Mouse (Mus musculus): ENCODE results near the gene Camta1.

Gene Camta1

GRCm38 (mm10) chr4:151213475-151213874 is 648.2 kb downstream of the Camta1 start:
- DNase-seq (ENCODE audit: low spot score in 2 of 2): no peak

GRCm38 (mm10) chr4:151211992-151212391 is 649.7 kb downstream of the Camta1 start:
- DNase-seq (ENCODE audit: low spot score in 2 of 2): no peak

GRCm38 (mm10) chr4:151207566-151207965 is 654.1 kb downstream of the Camta1 start:
- DNase-seq (ENCODE audit: low spot score in 2 of 2): no peak

- DNase-seq (ENCODE audit: low spot score in 2 of 2): no peak
Observed at GRCm38 (mm10) chr4:151202891-151203290, 658.8 kb downstream of the Camta1 start.

DNA sequence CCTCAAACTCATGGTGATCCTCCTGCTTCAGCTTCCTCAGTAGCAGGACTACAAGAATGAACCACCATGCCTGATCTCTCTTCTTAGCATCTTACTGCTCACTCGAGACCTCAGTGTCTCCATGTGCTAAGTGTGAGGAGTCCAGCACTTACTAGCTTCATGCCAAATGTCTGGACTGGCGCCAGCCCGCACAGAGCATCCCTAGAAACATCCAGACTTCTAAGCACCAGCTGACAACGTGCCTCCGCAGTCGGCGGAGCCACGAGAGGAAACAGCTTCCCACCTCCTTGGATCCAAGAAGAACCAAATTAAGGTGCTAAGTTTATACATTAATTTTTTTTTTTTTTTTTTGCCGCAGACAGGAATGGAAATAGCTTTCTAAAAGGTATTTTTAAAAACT is 661.4 kb downstream of the Camta1 start:
- peak; percentile 61 to 70 for DNase-seq (ENCODE audit: low spot score in 2 of 2)

- DNase-seq (ENCODE audit: low spot score in 2 of 2): no peak
Observed at GRCm38 (mm10) chr4:151195126-151195525, 666.5 kb downstream of the Camta1 start.

GRCm38 (mm10) chr4:151194715-151195097 is 667.0 kb downstream of the Camta1 start:
- DNase-seq (ENCODE audit: low spot score in 2 of 2): no peak

GRCm38 (mm10) chr4:151194030-151194714 is 667.5 kb downstream of the Camta1 start:
- no peak for DNase-seq (ENCODE audit: low spot score in 2 of 2)

DNA sequence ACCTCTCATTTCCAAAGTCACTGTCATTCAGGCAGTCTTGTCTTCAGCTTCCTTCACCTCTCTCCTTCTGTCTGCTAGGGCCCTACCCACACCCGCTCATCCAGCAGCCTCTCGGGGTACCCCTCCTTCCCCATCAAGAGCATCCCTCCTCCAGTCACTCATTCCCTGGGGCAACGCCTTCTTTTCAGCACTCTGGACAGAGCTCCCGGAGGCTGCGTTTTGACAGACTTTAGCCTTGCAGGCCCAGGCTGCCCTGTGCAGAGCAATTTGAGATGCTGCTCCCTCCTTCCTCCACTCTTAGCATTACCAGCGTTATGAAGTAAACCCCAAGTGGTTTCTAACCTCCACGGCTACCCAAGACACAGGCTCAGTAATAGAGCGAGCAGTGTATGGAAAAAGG is 675.2 kb downstream of the Camta1 start:
- DNase-seq (ENCODE audit: low spot score in 2 of 2): no peak

- no peak for DNase-seq (ENCODE audit: low spot score in 2 of 2)
Observed at GRCm38 (mm10) chr4:151185750-151186149, 675.9 kb downstream of the Camta1 start.

DNA sequence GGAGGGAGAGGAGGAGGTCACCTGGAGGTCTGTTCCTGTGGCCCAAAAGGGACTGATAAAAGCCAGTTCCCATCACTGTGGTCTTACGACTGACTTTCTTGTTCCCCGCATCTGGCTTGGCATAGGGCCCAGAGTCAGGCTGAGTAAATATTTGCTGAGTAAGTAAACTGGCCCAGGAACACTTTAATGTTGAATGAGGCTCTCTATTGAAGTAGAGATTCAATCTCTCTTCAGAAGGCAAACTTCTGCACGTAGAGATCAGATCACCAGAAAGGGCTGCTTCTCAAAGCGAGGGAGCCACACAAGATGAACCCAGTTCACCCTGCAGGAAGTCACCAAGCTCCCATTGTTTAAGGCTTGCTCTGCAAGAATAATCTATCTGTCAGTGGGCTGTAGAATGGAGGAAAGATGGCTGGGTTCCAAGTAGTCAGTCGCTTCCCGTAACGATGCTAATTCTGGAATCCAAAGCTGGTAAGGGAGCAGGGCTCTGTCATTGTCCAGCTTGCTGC is 681.2 kb downstream of the Camta1 start:
- no peak for DNase-seq (ENCODE audit: low spot score in 2 of 2)

DNA sequence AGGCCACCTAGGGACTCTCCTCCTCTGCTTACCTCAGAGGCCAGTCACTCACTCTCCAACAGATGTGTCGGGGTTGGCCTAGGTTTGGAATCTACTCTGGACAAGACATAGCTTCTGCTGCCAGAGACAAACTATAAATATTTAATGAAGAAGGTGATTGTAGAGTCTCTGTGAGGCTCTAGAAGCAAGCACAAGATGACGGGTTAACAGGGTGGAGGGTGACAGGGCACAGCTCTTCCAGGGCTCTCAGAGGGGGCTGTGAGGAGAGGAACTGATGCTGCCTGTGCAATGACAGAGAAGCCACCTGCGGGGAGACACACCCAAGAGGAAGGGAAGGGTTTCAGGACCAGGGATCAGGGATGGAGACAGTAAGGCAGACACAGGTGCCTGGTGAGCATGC is 682.0 kb downstream of the Camta1 start:
- DNase-seq (ENCODE audit: low spot score in 2 of 2): no peak

GRCm38 (mm10) chr4:151178970-151179378 is 682.7 kb downstream of the Camta1 start:
- peak; percentile 70 to 74 for DNase-seq (ENCODE audit: low spot score in 2 of 2)

GRCm38 (mm10) chr4:151172526-151172925 is 689.1 kb downstream of the Camta1 start:
- no peak for DNase-seq (ENCODE audit: low spot score in 2 of 2)

DNA sequence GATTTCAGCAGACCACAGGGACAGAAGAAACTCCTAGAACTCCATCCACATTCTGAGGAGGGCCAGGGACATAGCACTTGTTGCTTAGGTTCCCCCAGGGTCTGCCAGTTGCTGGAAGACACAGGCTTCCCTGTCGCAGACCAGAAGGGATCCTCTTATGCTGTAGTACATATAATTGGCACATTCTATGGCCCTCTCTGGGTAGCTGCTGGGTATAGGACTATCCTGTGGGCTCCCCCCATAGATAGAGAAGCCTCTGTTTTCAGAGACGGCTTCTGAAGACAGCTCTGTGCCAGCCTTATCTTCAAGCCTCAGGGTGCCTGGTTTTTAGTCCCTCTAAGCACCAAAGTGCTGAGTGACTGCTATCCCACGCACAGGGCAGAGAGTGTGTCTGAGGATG is 690.6 kb downstream of the Camta1 start:
- no peak for DNase-seq (ENCODE audit: low spot score in 2 of 2)

- no peak for DNase-seq (ENCODE audit: low spot score in 2 of 2)
Observed at GRCm38 (mm10) chr4:151170658-151171057, 691.0 kb downstream of the Camta1 start.

- no peak for DNase-seq (ENCODE audit: low spot score in 2 of 2)
Observed at GRCm38 (mm10) chr4:151166969-151167368, 694.7 kb downstream of the Camta1 start.

GRCm38 (mm10) chr4:151165539-151165938 is 696.1 kb downstream of the Camta1 start:
- peak; percentile 77 to 83 for DNase-seq (ENCODE audit: low spot score in 2 of 2)

DNA sequence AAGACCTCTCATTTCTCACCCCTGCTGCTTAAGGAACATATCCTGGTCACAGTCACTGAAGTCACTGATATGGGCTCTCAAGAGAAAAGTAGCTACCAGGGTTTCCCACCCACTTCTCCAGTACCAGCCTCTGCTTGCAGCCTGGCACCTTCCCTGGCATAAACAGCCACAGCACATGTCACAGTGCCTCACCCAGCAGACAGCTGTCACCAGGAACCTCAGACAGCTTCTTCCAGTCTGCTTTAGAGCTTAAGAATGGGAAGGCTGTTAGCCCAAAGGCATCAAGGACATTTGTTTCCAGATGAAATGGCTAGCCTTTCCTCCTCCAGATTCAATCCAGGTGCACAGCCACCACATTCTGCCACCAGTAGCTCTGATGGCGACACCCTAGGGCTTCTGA is 697.4 kb downstream of the Camta1 start:
- DNase-seq (ENCODE audit: low spot score in 2 of 2): no peak

- no peak for DNase-seq (ENCODE audit: low spot score in 2 of 2)
Observed at GRCm38 (mm10) chr4:151161869-151162268, 699.8 kb downstream of the Camta1 start.

- DNase-seq (ENCODE audit: low spot score in 2 of 2): no peak
Observed at GRCm38 (mm10) chr4:151160932-151161331, 700.7 kb downstream of the Camta1 start.

DNA sequence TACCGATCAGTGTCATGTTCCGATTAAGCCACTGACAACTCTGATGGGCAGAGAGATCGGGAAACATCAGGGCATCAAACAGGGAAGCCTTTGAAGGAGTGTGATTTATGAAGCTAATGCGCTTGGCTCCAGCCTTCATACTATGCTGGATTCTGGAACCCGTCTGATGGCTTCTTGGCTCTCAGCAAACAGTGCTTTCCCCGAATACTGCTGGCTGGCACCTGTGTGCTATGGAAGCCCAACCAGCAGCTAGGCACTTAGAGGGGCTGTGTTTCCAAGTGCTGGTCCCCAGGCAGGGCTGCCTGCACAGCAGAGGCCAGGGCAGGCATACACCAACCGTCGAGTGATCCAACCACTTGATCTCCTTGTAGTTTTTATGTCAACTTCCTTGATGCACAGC is 701.2 kb downstream of the Camta1 start:
- DNase-seq (ENCODE audit: low spot score in 2 of 2): no peak

- DNase-seq (ENCODE audit: low spot score in 2 of 2): no peak
Observed at GRCm38 (mm10) chr4:151158250-151158649, 703.4 kb downstream of the Camta1 start.

GRCm38 (mm10) chr4:151156904-151157303 is 704.8 kb downstream of the Camta1 start:
- DNase-seq (ENCODE audit: low spot score in 2 of 2): peak; percentile 52 to 90

All from frontal cortex, postnatal 14 days (tissue).